Mouse (Mus musculus) skeletal muscle tissue, adult 2 months (tissue): ENCODE results near the gene Ccdc88b.

Experiments used
- DNase-seq: peaks from one replicate; pipeline ENCODE4 v3.0.0-alpha.2; 2012; ENCODE audit warnings: low read depth, low spot score

Gene Ccdc88b

DNA sequence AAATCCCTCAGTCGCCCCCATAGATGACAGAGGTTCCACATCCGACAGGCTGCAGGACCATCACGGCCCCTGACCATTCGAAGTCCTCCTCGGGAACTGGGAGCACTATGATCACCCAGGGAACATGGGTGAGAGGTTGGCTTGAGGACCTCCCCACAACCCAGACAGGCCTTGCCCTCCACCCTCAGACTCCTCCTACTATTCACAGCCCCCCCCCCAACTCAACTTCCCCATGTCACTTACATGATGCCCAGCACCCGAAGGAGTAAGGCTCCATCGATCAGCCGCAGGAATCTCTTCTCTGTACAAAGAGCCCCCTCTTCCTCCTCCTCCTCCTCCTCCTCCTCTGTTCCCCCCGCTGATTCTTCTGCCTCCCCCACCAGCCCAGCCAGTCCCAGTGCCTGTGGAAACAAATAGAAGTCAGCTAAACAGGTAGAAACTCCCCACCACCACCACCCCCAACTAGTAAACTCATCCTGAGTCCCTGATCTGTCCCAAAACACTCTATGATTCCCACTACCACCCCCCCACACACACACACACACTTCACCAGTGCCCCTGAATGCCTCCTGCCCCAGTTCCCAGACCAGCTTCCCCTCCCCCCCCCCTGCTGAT, 513 bp downstream of the Ccdc88b start:
- DNase-seq, result no peak

DNA sequence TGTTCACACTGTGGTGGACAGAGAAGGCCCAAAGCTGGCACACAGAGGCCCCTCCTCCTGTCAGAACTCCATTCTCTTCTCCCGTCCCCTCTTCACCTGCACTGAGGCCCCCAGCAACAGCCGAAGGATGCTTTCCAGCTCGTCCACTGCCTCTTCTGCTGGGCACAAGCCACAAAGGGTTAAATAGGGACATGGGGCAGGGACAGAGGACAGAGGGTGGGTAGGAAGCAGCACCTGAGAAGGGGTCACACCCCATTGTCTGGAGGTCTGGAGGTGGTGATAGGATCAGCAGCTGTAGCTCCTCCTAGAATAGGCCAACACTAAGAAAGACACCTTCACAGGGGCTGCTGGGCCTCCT, 1.0 kb downstream of the Ccdc88b start:
- DNase-seq, result no peak

DNA sequence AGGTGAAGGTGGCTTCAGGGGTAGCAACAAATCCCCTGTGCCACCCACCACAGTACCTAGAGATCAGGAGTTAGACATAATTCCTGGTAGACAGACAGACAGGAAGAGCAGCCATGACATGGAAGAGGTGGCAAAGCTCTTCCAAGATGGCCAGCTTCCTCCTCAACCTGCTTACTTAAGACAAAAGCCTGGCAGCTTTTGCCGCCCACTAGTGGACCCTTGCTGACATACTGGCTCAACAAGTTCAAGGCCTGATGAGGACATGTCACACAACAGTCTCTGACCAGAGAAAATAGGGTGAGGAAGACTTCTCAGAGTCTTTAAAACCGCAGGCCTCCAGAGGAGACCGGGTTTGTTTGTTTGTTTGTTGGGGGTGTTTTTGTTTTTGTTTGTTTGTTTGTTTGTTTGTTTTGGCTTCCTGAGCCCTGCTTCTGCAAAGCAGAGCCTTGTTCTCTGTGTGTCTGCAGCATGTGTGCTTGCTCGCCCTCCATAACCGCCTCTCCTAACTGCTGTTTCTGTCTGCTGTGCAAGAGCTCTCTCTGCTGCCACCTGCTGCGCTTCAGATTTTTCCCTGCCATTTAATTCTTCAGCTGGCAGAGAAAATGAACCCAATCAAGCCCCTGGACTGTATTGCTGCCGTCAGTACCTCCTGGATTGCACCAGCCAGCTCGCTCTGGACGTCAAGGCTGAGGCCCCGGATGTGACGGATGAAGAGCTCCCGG, 1.6 kb downstream of the Ccdc88b start:
- no peak for DNase-seq

DNA sequence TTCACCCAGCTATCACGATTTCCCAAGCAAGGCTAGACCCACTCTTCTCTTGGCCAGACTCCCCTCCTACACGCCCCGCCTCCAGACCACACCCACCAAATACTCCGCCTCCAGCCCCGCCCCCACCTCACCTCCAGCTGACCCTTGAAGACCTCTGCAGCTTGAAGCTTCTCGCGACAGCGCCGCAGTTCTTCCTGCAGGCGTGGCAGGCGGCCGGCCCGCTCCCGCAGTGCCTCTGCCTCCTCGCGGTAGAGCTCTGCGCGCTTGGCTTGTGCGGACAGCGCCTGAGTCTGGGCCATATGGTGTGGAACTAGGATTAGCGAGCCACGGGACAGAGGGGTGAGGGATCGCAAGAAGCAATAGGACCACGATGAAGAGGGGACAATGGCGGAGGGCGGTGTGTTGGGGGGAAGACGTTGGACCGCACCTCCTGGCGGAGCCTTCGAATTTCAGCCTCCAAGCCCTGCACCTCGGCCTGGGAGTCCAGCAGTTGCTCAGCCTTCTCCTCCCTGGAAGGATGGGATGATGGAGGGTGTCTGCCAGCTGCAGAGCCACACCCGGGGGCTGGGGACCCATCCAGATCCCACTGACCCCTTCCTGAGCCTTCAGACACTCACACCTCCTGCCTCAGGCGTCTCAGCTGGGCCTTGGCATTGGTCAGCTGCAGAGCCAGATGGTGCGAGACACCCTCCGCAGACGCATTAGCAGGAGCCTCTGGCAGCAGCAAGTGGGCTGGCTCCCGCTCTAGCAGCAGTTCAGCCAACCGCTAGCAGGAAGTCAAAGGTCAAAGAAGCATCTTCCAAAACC, 2.6 kb downstream of the Ccdc88b start:
- DNase-seq, result no peak

DNA sequence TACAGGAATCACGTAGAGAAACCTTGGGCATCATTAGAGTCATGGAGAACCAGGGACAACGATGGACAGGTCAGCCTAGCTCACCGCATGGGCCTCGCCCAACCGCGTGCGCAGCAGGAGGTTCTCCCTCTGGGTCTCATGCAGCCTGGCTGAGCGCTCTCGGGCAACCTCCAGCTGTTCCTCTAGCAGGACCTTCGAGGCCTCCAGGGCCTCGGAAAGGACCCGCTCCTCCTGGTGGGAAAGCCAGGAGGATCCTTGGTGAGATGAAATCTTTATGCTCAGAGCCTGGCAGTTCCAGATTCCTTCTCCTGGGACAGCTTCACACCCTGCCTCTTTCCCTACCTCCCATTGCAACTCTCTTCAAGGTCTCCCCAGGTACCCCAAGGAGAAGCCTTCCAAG, 3.4 kb downstream of the Ccdc88b start:
- DNase-seq, result no peak

DNA sequence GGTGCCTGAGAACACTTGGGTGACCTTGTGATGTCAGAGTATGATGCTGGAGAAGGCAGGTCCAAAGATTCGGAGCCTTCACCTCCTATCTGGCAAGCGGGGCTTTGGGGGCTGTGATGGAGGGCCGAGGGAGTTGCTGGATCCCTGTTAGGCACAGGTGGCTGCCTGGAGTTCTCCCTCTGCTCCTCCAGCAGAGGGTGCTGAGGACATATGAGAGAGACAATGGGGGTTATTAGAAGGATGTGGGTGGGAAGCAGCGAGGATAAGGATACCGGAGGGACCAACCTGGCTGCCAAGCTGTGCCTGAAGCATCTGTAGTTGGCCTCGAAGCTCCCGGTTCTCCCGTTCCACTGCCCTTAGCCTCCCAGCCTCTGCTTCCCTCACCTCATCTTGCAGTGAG, 4.1 kb downstream of the Ccdc88b start:
- DNase-seq, result no peak

DNA sequence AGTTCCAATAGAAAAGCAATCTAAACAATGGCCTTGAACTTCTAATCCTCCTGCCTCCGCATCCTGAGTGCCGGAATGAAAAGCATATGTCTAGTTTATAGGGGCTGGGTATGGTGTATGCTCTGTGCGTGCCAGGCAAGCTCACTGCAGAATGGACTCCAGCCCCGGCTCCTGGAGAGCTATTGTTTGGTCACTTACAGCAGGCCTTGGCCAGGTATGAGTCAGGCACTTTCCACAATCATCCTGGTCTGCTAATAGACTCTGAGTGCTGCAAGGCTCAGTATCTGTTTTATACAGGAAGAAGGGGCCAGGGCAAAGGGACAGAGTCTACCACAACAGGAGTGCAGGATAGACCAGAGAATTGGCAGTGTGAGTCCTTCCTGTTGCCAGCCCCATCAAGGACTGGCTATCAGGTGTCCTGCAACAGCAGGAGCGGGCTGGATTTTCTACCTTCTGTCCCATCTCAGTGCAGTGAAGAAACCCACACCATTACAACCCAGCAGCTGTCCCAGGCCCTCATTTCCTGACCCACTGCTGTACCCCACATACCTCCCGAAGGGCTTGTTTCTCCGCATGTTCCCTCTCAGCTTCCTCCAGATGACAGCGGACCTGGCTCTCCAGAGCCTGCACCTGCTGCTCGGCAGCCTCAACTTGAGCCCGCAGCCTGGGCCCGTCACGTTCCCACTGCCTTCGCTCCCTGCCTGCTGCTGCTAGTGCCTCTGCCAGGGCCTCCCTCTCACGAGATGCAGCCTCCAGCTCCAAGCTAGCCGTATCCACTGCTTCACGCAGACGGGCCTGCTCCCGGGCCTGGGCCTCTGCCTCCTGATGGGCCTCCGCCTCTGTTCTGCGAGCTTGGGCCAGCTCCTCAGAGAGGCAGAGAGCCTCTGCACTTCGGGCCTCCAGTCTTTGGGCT, 5.4 kb downstream of the Ccdc88b start:
- no peak for DNase-seq

DNA sequence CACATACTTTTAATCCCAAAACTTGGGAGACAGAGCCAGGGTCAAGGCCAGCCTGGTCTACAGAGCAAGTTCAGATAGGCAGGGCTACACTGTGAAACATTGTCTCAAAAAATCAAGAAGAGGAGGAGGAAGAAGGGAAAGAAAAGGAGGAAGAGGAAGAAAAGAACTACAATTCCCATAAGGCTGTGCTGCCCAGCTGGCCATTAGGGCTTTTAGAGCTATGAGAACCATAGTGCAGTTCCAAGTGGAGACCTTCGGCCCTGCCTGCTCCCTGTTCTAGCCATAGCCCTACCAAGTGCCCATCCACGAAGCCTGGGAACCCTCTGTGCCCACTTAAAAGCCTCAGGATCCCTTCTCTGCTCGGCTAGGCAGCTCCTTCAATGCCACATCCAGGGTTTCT, 6.5 kb downstream of the Ccdc88b start:
- DNase-seq, result no peak

DNA sequence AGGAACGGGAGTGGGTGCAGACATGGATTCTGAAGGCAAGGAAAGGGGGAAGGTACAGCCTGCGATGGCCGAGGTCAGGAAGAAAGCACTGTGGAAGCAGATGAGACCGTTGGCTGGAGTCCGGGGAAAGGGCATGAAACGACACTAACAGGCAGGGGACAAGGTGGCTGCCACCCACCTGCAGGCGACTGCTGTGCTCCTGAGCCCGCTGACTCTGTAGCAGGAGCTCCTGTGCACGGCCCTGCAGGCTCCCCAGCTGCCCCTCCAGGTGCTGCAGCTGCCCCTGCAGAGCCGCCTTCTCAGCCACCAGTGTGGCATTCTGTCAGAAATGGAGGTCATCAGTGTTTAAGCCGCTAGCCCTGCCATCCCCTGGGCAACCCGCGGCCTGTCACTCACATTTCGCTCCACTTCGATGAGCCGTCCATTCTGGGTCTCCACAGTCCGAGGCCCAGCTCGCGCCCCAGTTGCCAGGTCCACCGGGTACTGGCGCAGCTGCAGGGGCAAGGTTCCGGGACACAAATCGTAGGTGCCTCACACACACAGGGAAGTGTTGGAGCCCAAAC, 8.4 kb downstream of the Ccdc88b start:
- DNase-seq, result no peak

DNA sequence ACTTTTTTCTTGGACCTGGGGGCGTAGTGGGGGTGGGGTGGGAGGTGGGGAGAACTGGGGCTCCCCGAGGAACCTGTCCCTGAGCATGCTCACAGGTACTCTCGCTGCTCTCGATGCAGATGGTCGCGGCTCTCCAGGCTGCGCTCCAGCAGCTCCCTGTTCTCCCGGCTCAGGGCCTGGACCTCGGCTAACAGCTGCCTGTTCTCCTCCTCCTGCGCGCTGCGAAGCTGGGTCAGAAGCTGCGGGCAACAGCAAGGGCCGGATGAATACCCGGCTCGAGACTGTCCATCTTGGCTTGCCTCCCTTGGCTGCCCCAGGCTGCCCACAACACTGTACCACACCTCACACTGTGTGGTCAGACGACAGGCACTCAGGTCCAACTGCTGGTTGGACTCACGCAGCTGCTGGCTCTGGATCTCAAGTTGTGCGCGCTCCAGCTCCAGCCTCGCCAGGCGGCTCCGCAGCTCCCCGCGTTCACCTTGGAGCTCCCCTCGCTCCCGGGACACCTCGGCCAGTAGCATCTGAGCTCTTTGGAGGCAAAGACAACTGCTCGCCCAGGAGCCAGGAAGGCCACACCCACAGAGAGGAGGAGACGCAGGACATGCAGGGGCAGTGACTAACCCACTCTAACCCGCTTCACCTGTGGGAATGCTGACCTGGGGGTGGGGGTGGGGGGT, 10.0 kb downstream of the Ccdc88b start:
- no peak for DNase-seq

DNA sequence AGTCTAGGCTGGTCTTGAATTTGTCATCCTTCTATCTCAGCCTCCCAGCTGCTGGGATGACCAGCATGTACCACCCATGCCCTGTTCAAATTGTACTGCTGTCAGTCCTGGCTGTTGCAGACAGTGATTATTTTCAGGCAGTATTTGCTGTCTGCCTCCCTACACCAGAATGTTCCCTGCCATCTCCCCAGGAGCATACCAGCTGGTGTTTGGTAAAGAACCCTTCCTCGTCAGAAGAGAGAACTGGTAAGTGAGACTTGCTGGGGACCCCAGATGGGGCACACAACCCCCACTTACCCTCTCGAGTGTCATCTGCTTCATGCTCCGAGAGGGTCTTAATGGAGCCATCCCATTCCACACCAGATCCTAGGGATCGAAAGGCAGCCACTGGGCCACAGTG, 12.0 kb downstream of the Ccdc88b start:
- no peak for DNase-seq

DNA sequence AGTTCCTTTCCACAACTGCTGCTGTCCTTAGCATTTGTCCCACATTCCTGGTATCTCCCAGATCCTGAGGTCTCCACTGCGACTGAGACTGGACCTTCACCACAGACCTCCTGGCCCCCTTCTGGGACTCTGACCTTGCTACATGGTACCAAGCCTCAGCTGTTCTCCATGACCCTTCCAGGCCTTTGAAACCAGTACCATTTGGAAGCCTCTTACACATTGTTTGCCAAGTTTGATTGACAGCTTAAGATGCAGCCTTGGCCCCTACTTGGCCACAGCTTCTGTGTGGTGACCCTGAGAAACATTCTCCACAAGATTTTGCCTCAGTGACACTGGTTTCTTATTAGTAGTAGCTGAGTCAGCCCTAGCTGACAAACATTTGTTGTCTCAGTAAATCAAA, 15.7 kb downstream of the Ccdc88b start:
- no peak for DNase-seq

DNA sequence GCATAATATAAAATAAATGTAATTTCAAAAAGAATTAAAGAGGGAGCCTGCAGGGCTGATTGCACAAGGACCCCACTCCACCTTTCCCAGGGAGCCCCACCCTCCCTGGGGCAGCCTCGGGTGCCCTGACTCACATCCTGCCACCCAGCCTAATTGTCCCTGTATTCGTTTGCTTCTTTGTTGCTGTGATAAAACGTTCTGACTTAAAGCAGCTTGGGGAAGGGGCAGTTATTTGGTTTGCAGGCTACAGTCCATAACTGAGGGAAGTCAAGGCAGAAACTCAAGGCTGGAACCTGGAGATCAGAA, 16.8 kb downstream of the Ccdc88b start:
- no peak for DNase-seq

DNA sequence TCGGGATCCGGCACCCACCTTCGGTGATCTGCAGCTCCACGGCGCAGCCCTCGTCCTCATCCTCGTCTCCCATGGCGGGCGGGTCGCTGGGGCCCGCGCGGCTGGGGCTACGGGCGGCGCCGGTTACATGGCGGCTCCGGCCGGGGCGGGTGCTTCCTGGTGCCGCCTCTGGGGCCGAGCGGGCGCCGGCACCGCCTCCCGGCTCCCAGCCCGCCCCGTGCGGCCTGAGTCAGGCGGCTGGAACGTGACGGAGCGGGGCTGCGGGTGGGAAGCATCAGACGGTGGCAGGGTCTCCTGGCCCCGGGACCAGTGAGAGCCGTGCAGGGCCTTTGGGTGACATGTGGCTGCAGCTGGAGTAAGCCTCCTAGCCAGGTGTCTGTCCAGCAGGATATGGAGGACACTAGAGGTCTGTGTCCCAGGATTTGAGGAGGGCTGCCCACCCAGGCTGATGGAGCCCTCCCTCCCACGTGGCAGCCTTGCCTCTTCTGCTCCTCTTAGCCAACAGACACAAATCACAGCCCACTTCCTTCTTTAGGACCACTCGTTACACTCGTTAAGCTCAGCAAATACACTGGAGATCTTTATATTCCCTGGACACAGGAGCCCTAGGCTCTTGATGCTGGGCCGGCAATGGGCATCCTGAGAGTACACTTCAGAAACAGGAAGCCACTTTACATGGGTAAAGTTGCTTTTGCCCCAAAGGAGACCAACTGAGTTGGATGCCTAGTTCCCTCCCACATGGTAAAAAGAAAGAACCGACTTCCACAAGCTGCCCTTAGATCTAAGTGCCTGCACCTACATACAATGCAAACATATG, 17.3 kb downstream of the Ccdc88b start, which contains the start of gene Rps6ka4:
Rps6ka4 (minus strand) TSS at position 162 of the 817 bp plus-strand sequence.
- peak; percentile 27 for DNase-seq

DNA sequence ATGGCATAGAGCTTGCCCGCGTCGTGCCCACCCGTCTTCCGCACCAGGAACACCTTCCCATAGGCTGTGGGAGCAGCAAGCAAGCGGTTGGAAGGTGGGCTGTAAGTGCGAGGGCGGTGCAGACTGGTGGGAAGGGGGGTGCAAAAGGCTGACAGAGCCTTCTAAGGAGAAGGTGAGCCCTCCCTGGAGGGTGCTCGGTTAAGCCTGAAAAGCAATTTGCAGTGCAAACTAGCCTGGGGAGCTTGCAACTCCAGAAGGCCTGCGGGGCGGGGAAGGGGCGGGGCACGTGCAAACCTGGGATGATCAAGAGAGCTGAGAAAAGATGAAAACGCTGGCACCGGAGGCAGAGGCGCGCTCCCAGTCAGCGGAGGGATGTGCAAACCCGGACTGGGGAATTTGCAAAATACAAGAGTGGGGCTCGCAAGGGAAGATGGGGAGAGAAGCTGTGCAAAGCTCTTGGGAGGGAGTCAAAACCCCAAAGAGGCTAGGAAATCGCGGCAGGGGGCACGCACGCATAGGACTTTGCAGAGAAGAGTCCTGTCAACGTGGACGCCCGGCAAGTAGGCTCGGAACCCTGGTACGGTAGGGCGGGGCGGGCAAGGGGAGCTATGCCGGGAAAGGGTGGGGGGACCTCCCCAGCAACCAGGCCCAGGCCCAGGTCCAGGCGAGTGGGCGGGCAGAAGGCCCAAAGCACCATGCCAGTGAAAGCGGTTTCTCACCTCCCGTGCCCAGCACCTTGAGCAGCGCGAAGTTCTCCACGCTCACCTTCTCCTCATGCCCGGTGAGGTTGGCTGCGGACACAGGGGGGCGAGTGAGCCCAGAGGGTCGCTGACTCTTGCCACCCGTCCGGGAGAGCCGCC, 18.2 kb downstream of the Ccdc88b start:
- DNase-seq, result no peak

DNA sequence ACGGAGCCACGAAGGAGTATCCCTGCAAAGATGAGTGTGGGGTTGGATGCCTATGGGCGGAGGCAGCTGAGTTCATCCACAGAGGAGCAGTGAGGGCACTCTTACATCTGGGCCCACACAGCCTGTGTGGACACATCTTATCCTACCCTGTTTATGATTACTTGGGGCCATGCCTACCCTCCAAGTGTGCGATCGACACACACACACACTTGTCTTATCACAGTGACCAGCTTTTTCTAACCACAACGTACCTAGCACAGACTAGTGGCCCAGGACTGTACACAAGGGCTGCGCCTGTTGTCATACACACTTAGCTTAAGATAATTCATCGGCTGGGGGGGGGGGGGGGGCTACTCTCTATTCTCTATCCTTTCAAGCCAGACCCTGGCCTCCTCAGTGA, 25.6 kb downstream of the Ccdc88b start:
- no peak for DNase-seq

DNA sequence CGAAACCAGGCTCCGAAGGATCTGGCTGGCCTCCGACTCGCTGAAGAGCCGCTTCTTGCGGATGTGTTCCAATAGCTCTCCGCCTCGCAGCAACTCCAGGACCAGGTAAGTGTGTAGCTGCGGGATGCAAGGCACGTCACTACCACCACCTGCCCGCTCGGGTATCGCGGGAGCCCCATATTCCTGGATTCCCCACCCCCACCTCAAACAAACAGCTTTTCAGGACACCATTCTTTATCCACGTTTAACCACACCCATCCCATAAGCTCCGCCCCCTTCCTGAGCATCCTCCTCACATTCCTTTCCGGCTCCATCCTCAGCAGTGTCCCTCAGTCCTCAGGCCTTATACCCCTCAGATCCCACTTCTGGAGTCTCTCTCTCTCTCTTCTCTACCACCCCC, 26.7 kb downstream of the Ccdc88b start:
- DNase-seq, result no peak

DNA sequence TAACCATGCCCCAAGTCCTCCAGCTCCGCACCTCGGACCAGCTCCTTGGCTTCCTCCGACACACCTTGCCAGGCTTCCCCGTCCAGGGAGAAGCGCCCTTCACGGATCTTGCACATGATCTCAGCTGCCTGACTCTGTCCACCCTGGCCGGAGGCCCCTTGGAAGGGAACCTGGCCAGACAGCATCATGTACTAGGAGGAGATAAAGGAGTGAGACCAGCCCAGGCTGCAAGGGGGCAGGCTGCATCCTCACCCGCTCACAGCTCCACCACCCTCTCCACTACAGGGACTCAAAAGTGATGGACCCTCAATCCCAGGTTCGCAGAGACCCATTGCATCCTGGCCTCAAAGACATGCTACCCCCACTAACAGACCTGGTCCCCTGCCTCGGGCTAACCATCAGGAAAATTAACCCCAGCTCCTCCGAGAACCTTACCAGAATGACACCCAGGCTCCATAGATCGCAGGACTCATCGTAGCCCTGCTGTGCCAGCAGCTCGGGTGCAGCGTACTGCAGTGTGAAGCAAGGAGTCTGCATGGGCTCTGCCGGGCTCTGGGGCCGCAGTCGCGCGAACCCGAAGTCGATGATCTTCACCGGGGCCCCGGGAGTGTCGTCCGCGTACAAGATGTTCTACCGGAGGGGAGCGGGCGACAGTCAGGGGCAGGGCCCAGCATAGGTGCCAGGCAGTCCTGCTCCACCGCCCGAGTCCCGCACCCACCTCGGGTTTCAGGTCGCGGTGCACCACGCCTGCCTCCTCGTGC, 27.3 kb downstream of the Ccdc88b start:
- DNase-seq, result no peak
